In the genomic region with DNA sequence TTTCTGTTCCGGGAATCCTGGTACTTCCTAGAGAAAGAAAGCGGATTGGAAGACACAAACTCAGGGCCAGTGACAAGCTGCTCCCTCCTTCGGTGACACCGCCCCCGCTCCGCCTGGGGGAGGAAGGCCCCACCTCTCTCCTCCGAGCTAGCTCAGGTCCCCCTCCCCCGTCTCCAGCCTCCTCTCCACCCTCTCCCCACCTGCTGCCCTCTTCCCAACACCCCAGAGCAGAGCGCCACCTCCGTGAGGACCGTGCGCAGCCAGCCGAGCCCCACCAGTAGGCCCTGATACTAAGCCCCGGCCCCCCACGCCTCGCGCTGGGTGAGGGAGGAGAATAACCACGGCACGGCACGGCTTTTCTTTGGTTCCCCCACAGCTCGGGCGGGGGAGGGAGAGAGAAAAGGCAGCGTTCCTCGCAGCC, we compare ENCODE assay signal across 8 mouse cellular contexts. TPM values are rescaled to one million over a fixed set of nuclear protein-coding genes. Genes with fewer than 3 reads are reported as not detected.
A peak's percentile ranks its signal among the peaks of the same experiment; 100 is the strongest.
DNase-seq lines count a peak whose midpoint lies in the region; ATAC-seq and TF ChIP-seq lines count a peak whose summit lies in the region.

No protein-coding gene starts in this region.

- peak overlapping the region; percentile 94 for H3K27ac ChIP-seq in forebrain, postnatal 0 days (ENCODE audit: low read depth, low read length)
- H3K27ac ChIP-seq in lung, embryonic 15.5 days: peak overlapping the region; percentile 82

- under 1% methylated on average over 16 of the region's 24 CpGs for WGBS in forebrain, postnatal 0 days
- under 1% methylated on average over 20 of the region's 24 CpGs for WGBS in lung, embryonic 15.5 days

- no peaks in the 10 kb centered on the region for H3K27me3 ChIP-seq in forebrain, postnatal 0 days (ENCODE audit: insufficient read depth, low read length)
- peaks cover 3% of the 10 kb centered on the region; the same call in 1 of the 2 replicates for H3K27me3 ChIP-seq in lung, embryonic 15.5 days

- TF ChIP-seq CTCF in forebrain, postnatal 0 days (IDR thresholded peaks at IDR 0.05; ENCODE audit: low read depth): peak; percentile 44; the same call in 1 of the 2 replicates

- H3K4me1 ChIP-seq in forebrain, postnatal 0 days (ENCODE audit: insufficient read depth): peaks cover 7% of the 10 kb centered on the region
- peaks cover 16% of the 10 kb centered on the region for H3K4me1 ChIP-seq in lung, embryonic 15.5 days

- DNase-seq in ES-CJ7 (ENCODE audit: low read depth, low spot score): peak; percentile 89
- peak; percentile 81 for DNase-seq in forebrain, postnatal 0 days
- DNase-seq in layer of hippocampus, adult 9-10 months (ENCODE audit: low spot score): peak; percentile 35
- DNase-seq in ovary, postnatal 10 days (ENCODE audit: low spot score): peak; percentile 52
- peak; percentile 86 for DNase-seq in thymus, postnatal 14 days

- no peaks in the 10 kb centered on the region for H3K9me3 ChIP-seq in forebrain, postnatal 0 days (ENCODE audit: low read length)
- no peaks in the 10 kb centered on the region for H3K9me3 ChIP-seq in lung, embryonic 15.5 days

- peak; percentile 61; the same call in 1 of the 2 replicates for ATAC-seq in cerebellum, adult (ENCODE audit: insufficient number of reproducible peaks, low FRiP score, low TSS enrichment)
- peak; percentile 60 for ATAC-seq in forebrain, postnatal 0 days
- ATAC-seq in hematopoietic stem cell, adult 5-6 weeks (replicated peaks in 1 of 2; ENCODE audit: insufficient read depth in 1 of 2, low FRiP score in 2 of 2, low TSS enrichment in 1 of 2, low read depth in 1 of 2, poor library complexity in 2 of 2, severe bottlenecking in 2 of 2): peak; percentile 34 to 46; a peak in 3 of 4 replicates
- peak; percentile 73 for ATAC-seq in lung, embryonic 15.5 days (ENCODE audit: borderline replicate concordance, extremely low read depth, low FRiP score, low TSS enrichment)

- peak overlapping the region; percentile 73 for H3K4me2 ChIP-seq in forebrain, postnatal 0 days (ENCODE audit: low read depth)
- peak overlapping the region; percentile 86 for H3K4me2 ChIP-seq in lung, embryonic 15.5 days

- H3K4me3 ChIP-seq in forebrain, postnatal 0 days (ENCODE audit: low read depth, low read length): peak overlapping the region; percentile 95
- peak overlapping the region; percentile 99 for H3K4me3 ChIP-seq in lung, embryonic 15.5 days

- peak overlapping the region; percentile 98 for H3K9ac ChIP-seq in forebrain, postnatal 0 days
- peak overlapping the region; percentile 90 for H3K9ac ChIP-seq in lung, embryonic 15.5 days

- peaks cover 14% of the 10 kb centered on the region for H3K36me3 ChIP-seq in forebrain, postnatal 0 days (ENCODE audit: insufficient read depth)
- peaks cover 10% of the 10 kb centered on the region; the same call in 1 of the 2 replicates for H3K36me3 ChIP-seq in lung, embryonic 15.5 days

RNA-seq across cellular contexts. Expression of a gene that starts 0.8 kb away (rescaled TPM):
- total RNA-seq in forebrain, postnatal 0 days (2014; rRNA removed): 99.6 and 116 TPM in 2 replicates
- 62.5 and 104 TPM in 2 replicates for polyA plus RNA-seq in forebrain, postnatal 0 days (2015; fragmentation: Nextera tagmentation; extraction: Ambion mirVana)
- total RNA-seq in hematopoietic stem cell, adult 5-6 weeks (2017): 36.0 and 38.6 TPM in 2 replicates
- polyA plus RNA-seq in lung, embryonic 15.5 days (2015; fragmentation: Nextera tagmentation; extraction: Ambion mirVana): 45.7 and 45.8 TPM in 2 replicates

RNA-seq across cellular contexts. Expression of a gene that starts 15.7 kb away (rescaled TPM):
- total RNA-seq in forebrain, postnatal 0 days (2014; rRNA removed): 0.31 and 1.1 TPM in 2 replicates
- not detected in 2 replicates for polyA plus RNA-seq in forebrain, postnatal 0 days (2015; fragmentation: Nextera tagmentation; extraction: Ambion mirVana)
- 1.4 and 1.8 TPM in 2 replicates for total RNA-seq in hematopoietic stem cell, adult 5-6 weeks (2017)
- polyA plus RNA-seq in lung, embryonic 15.5 days (2015; fragmentation: Nextera tagmentation; extraction: Ambion mirVana): 0.10 TPM in 1 of 2 replicates, not detected in the other

RNA-seq across cellular contexts. Expression of a gene that starts 27.4 kb away (rescaled TPM):
- total RNA-seq in forebrain, postnatal 0 days (2014; rRNA removed): not detected in 2 replicates
- polyA plus RNA-seq in forebrain, postnatal 0 days (2015; fragmentation: Nextera tagmentation; extraction: Ambion mirVana): 0.33 and 0.35 TPM in 2 replicates
- not detected in 2 replicates for total RNA-seq in hematopoietic stem cell, adult 5-6 weeks (2017)
- not detected in 2 replicates for polyA plus RNA-seq in lung, embryonic 15.5 days (2015; fragmentation: Nextera tagmentation; extraction: Ambion mirVana)

RNA-seq across cellular contexts. Expression of a gene that starts 34.2 kb away (rescaled TPM):
- 0.90 and 2.9 TPM in 2 replicates for total RNA-seq in forebrain, postnatal 0 days (2014; rRNA removed)
- 5.2 and 5.3 TPM in 2 replicates for polyA plus RNA-seq in forebrain, postnatal 0 days (2015; fragmentation: Nextera tagmentation; extraction: Ambion mirVana)
- 5.9 and 11.3 TPM in 2 replicates for total RNA-seq in hematopoietic stem cell, adult 5-6 weeks (2017)
- 30.0 and 32.6 TPM in 2 replicates for polyA plus RNA-seq in lung, embryonic 15.5 days (2015; fragmentation: Nextera tagmentation; extraction: Ambion mirVana)

RNA-seq across cellular contexts. Expression of a gene that starts 47.1 kb away (rescaled TPM):
- total RNA-seq in forebrain, postnatal 0 days (2014; rRNA removed): 36.3 and 49.6 TPM in 2 replicates
- 2.2 TPM in 2 replicates for polyA plus RNA-seq in forebrain, postnatal 0 days (2015; fragmentation: Nextera tagmentation; extraction: Ambion mirVana)
- 0.15 and 0.63 TPM in 2 replicates for total RNA-seq in hematopoietic stem cell, adult 5-6 weeks (2017)
- polyA plus RNA-seq in lung, embryonic 15.5 days (2015; fragmentation: Nextera tagmentation; extraction: Ambion mirVana): 0.04 TPM in 1 of 2 replicates, not detected in the other

Comparison
In these comparisons a context has a peak if more than half of its experiments do, and no peak if none do; other contexts are left out.
1. Peak in every context shown above with its lines: DNase-seq, ATAC-seq, H3K4me3 ChIP-seq and H3K27ac ChIP-seq.
2. DNase-seq: peak in every context shown above with its lines; median percentile 89 in ES-CJ7; 86 in thymus, postnatal 14 days; 81 in forebrain, postnatal 0 days; 52 in ovary, postnatal 10 days; 35 in layer of hippocampus, adult 9-10 months.